ENCODE assay signal across 9 mouse cellular contexts in genomic region chr6:137956783-137957429, GRCm38 (mm10).
DNase-seq lines count a peak whose midpoint lies in the region; ATAC-seq lines count a peak whose summit lies in the region.
"Had no signal": no experiment of that assay in that cellular context is flagged by ENCODE, and none has a peak within 500 bp of the region (broad histone marks: within the 10 kb centered on the region; RNA-seq: fewer than 3 reads in every experiment).

No protein-coding gene starts in this region.

- ATAC-seq in forebrain, embryonic 11.5 days (replicated peaks; ENCODE audit: low FRiP score) = peak; percentile 77
- ATAC-seq in hindbrain, embryonic 15.5 days (ENCODE audit: low FRiP score, low read depth) = peak; percentile 52; the same call in 1 of the 2 replicates
- peak; percentile 69 for ATAC-seq in midbrain, embryonic 16.5 days
- ATAC-seq in CD4-positive, CD25-positive, alpha-beta regulatory T cell, adult 4 months = no peak
- no peak for ATAC-seq in liver, embryonic 11.5 days (replicated peaks; ENCODE audit: low FRiP score)

- no peaks in the 10 kb centered on the region for H3K36me3 ChIP-seq in forebrain, embryonic 11.5 days (ENCODE audit: control insufficient read depth, insufficient read depth, low read length)
- H3K36me3 ChIP-seq in hindbrain, embryonic 15.5 days = no peaks in the 10 kb centered on the region
- no peaks in the 10 kb centered on the region for H3K36me3 ChIP-seq in midbrain, embryonic 16.5 days (ENCODE audit: control insufficient read depth, insufficient read depth, low read length)
- H3K36me3 ChIP-seq in liver, embryonic 11.5 days (ENCODE audit: control insufficient read depth, insufficient read depth, low read length) = no peaks in the 10 kb centered on the region

- H3K4me3 ChIP-seq in forebrain, embryonic 11.5 days (ENCODE audit: low read depth, low read length) = no peak overlapping the region
- no peak overlapping the region for H3K4me3 ChIP-seq in hindbrain, embryonic 15.5 days
- H3K4me3 ChIP-seq in midbrain, embryonic 16.5 days (ENCODE audit: low read depth, low read length) = no peak overlapping the region
- no peak overlapping the region for H3K4me3 ChIP-seq in liver, embryonic 11.5 days (ENCODE audit: low read depth, low read length)

- H3K4me1 ChIP-seq in forebrain, embryonic 11.5 days (replicated peaks; ENCODE audit: control insufficient read depth, insufficient read depth, low read length) = 0 out of 2 replicates have a peak, but pooled peaks cover 2% of the 10 kb centered on the region
- H3K4me1 ChIP-seq in hindbrain, embryonic 15.5 days (replicated peaks) = peaks cover 5% of the 10 kb centered on the region; the same call in 1 of the 2 replicates
- peaks cover 4% of the 10 kb centered on the region for H3K4me1 ChIP-seq in midbrain, embryonic 16.5 days (ENCODE audit: control insufficient read depth, insufficient read depth, low read length)
- no peaks in the 10 kb centered on the region for H3K4me1 ChIP-seq in liver, embryonic 11.5 days (replicated peaks; ENCODE audit: control insufficient read depth, insufficient read depth, low read length)

- H3K27me3 ChIP-seq in forebrain, embryonic 11.5 days (ENCODE audit: control insufficient read depth, insufficient read depth, low read length) = no peaks in the 10 kb centered on the region
- H3K27me3 ChIP-seq in hindbrain, embryonic 15.5 days = no peaks in the 10 kb centered on the region
- no peaks in the 10 kb centered on the region for H3K27me3 ChIP-seq in midbrain, embryonic 16.5 days (ENCODE audit: control insufficient read depth, insufficient read depth, low read depth, low read length)
- H3K27me3 ChIP-seq in liver, embryonic 11.5 days (replicated peaks; ENCODE audit: control insufficient read depth, insufficient read depth, low read length) = no peaks in the 10 kb centered on the region

- H3K4me2 ChIP-seq in forebrain, embryonic 11.5 days (ENCODE audit: low read depth, low read length, severe bottlenecking) = peak overlapping the region; percentile 24; the same call in 1 of the 2 replicates
- H3K4me2 ChIP-seq in hindbrain, embryonic 15.5 days = peak overlapping the region; percentile 19; the same call in 1 of the 2 replicates
- peak overlapping the region; percentile 36 for H3K4me2 ChIP-seq in midbrain, embryonic 16.5 days (ENCODE audit: low read length)
- no peak overlapping the region for H3K4me2 ChIP-seq in liver, embryonic 11.5 days

- WGBS in forebrain, embryonic 11.5 days = 27% methylated on average over 11 of the region's 17 CpGs
- 19% methylated on average over 12 of the region's 17 CpGs for WGBS in hindbrain, embryonic 15.5 days
- 13% methylated on average over 13 of the region's 17 CpGs for WGBS in midbrain, embryonic 16.5 days
- 58% methylated on average over 12 of the region's 17 CpGs for WGBS in liver, embryonic 11.5 days

- H3K9ac ChIP-seq in forebrain, embryonic 11.5 days (ENCODE audit: low read length) = no peak overlapping the region
- H3K9ac ChIP-seq in hindbrain, embryonic 15.5 days = no peak overlapping the region
- no peak overlapping the region for H3K9ac ChIP-seq in midbrain, embryonic 16.5 days (ENCODE audit: low read depth, low read length)
- no peak overlapping the region for H3K9ac ChIP-seq in liver, embryonic 11.5 days (ENCODE audit: low read depth, low read length)

- H3K9me3 ChIP-seq in forebrain, embryonic 11.5 days (ENCODE audit: control insufficient read depth, low read length) = no peaks in the 10 kb centered on the region
- no peaks in the 10 kb centered on the region for H3K9me3 ChIP-seq in hindbrain, embryonic 15.5 days
- H3K9me3 ChIP-seq in midbrain, embryonic 16.5 days (replicated peaks; ENCODE audit: control insufficient read depth, low read length, poor library complexity, severe bottlenecking) = no peaks in the 10 kb centered on the region
- H3K9me3 ChIP-seq in liver, embryonic 11.5 days (ENCODE audit: control insufficient read depth, low read length) = no peaks in the 10 kb centered on the region

- H3K27ac ChIP-seq in forebrain, embryonic 11.5 days (ENCODE audit: low read depth, low read length) = no peak overlapping the region
- H3K27ac ChIP-seq in hindbrain, embryonic 15.5 days (replicated peaks) = no peak overlapping the region
- no peak overlapping the region for H3K27ac ChIP-seq in midbrain, embryonic 16.5 days (ENCODE audit: low read length)
- H3K27ac ChIP-seq in liver, embryonic 11.5 days (ENCODE audit: low read depth, low read length) = no peak overlapping the region

- DNase-seq in ZHBTc4 (ENCODE audit: low read depth, low spot score) = peak; percentile 30
- peak; percentile 62 for DNase-seq in forebrain, embryonic 11.5 days (ENCODE audit: low spot score)
- no peak for DNase-seq in liver, embryonic 11.5 days (ENCODE audit: low spot score)
- no peak for DNase-seq in kidney, postnatal 4 days
- DNase-seq in lung, postnatal 25 days (ENCODE audit: low spot score) = no peak
- DNase-seq: kidney, postnatal 10 days had no signal

Comparison
In these comparisons a context has a peak if more than half of its experiments do, and no peak if none do; other contexts are left out.
1. DNase-seq: peak in ZHBTc4 (single experiment) and forebrain, embryonic 11.5 days (single experiment); none in liver, embryonic 11.5 days (single experiment), kidney, postnatal 4 days (0 of 2) and lung, postnatal 25 days (single experiment).
2. ATAC-seq: peak in forebrain, embryonic 11.5 days (single experiment), hindbrain, embryonic 15.5 days (single experiment) and midbrain, embryonic 16.5 days (single experiment); none in CD4-positive, CD25-positive, alpha-beta regulatory T cell, adult 4 months (single experiment) and liver, embryonic 11.5 days (single experiment).